Mouse (Mus musculus): Measurements from ENCODE around the gene Pex10. TPM values are rescaled to one million over a fixed set of nuclear protein-coding genes. Genes with fewer than 3 reads are reported as not detected.

Pex10 gene
- total and polyA plus RNA-seq, 2 experiments from 2014 or later: 15.9 to 20.2 TPM

- Histone ChIP-seq H3K27me3 (ENCODE audit: insufficient read depth, low read length) (no peaks in the 10 kb centered on the region), H3K4me1 (ENCODE audit: insufficient read depth, low read length) (no peaks in the 10 kb centered on the region; the same call in 1 of the 2 replicates), H3K9me3 (ENCODE audit: low read length) (no peaks in the 10 kb centered on the region), H3K4me3 (ENCODE audit: low read length) (no peak overlapping the region), H3K4me2 (ENCODE audit: low read depth, low read length) (no peak overlapping the region), H3K9ac (replicated peaks; ENCODE audit: low read length) (no peak overlapping the region), H3K36me3 (ENCODE audit: insufficient read depth, low read length) (peaks cover 55% of the 10 kb centered on the region), H3K27ac (no peak overlapping the region)
- ATAC-seq (no peak), DNase-seq (ENCODE audit: low spot score) (no peak)
- no peak for TF ChIP-seq CTCF (IDR thresholded peaks at IDR 0.05; ENCODE audit: low read depth)
- WGBS: 93% methylated on average over 6 of the region's 6 CpGs
These were observed 12.8 kb downstream of the Pex10 start for GRCm38 (mm10) chr4:155079666-155080065.

DNA sequence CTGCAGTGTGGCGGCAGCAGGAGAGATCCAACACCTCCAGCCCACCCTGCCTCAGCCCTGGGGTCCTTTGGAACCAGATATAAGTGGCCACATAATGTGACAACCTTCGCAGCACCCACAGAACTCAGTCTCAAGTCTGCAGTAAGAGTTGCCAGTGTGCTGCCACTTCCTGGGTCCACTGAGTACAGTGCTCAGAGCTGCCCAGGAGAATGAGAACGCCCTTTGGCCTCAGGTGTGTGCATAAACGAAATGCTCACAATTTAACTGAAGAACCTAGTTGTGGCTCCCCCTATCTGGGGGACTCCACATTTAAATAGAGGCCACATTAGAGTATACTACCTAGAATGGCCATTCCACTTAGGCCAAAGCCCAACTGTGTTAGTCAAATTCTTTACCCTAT lies 16.7 kb downstream of the Pex10 start:
- Histone ChIP-seq H3K27me3 (ENCODE audit: insufficient read depth, low read length) (no peaks in the 10 kb centered on the region), H3K4me2 (ENCODE audit: low read depth, low read length) (no peak overlapping the region), H3K36me3 (ENCODE audit: insufficient read depth, low read length) (peaks cover 25% of the 10 kb centered on the region), H3K27ac (no peak overlapping the region), H3K4me1 (ENCODE audit: insufficient read depth, low read length) (peaks cover 14% of the 10 kb centered on the region), H3K9me3 (ENCODE audit: low read length) (no peaks in the 10 kb centered on the region), H3K9ac (replicated peaks; ENCODE audit: low read length) (no peak overlapping the region), H3K4me3 (ENCODE audit: low read length) (no peak overlapping the region)
- no peak for DNase-seq (ENCODE audit: low spot score)
- ATAC-seq: no peak
- 94% methylated on average over 4 of the region's 4 CpGs for WGBS
- no peak for TF ChIP-seq CTCF (IDR thresholded peaks at IDR 0.05; ENCODE audit: low read depth)

- H3K9me3 ChIP-seq (ENCODE audit: low read length): no peaks in the 10 kb centered on the region
- WGBS: 84% methylated on average over 7 of the region's 7 CpGs
- H3K4me2 ChIP-seq (ENCODE audit: low read depth, low read length): no peak overlapping the region
- H3K36me3 ChIP-seq (ENCODE audit: insufficient read depth, low read length): peaks cover 23% of the 10 kb centered on the region
- peaks cover 14% of the 10 kb centered on the region for H3K4me1 ChIP-seq (ENCODE audit: insufficient read depth, low read length)
- DNase-seq (ENCODE audit: low spot score): no peak
- H3K27ac ChIP-seq: no peak overlapping the region
- no peak overlapping the region for H3K4me3 ChIP-seq (ENCODE audit: low read length)
- H3K27me3 ChIP-seq (ENCODE audit: insufficient read depth, low read length): no peaks in the 10 kb centered on the region
- no peak for ATAC-seq
- H3K9ac ChIP-seq (replicated peaks; ENCODE audit: low read length): no peak overlapping the region
- no peak for TF ChIP-seq CTCF (IDR thresholded peaks at IDR 0.05; ENCODE audit: low read depth)
These were observed 17.5 kb downstream of the Pex10 start for GRCm38 (mm10) chr4:155084351-155084750.

DNA sequence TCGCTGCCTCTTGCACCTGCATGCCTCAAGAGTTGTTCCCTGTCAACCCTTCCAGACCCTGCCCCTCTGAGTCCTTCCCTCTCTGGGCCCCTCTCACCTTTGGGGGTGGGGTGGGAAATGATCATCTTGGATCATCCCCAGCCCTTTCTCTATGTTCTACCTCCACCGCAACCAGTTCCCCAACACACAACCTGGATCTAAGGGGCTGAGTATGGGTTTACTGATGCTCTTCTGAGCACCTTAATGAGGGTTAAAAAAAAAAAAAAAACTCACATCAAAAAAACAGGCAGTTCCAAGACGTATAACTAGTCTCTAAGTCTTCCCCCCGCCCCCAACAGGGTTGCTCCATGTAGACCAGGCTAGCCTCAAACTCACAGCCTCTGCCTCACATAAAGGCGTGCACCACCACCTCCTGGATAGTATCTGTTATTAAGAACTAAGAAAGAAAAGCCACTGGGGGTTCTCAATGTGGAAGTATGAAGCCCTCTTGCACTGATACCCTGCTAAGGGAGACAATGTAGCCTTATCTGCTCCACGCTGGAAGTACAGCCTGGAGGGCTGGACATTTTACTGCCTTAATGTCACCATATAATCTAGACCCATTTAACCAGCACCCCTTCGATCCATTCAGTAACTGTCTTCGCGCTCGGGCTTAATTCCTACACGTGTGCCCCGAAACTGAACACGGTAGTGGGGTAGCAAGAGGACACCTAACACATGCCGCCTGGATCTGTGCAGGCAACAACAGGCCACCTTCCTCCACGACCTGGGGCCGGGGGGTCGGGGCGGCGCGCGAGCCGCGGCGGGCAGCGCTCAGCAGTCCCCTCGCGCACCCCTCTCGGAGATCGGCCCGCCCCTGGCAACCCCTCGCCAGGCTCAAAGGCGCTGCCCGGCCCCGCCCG lies 18.6 kb downstream of the Pex10 start:
- WGBS: 7% methylated on average over 35 of the region's 35 CpGs
- Histone ChIP-seq H3K4me2 (ENCODE audit: low read depth, low read length) (peak overlapping the region; percentile 80), H3K4me3 (ENCODE audit: low read length) (peak overlapping the region; percentile 90), H3K36me3 (ENCODE audit: insufficient read depth, low read length) (peaks cover 18% of the 10 kb centered on the region), H3K4me1 (ENCODE audit: insufficient read depth, low read length) (peaks cover 14% of the 10 kb centered on the region), H3K27ac (peak overlapping the region; percentile 91), H3K9me3 (ENCODE audit: low read length) (no peaks in the 10 kb centered on the region), H3K9ac (replicated peaks; ENCODE audit: low read length) (peak overlapping the region; percentile 88), H3K27me3 (ENCODE audit: insufficient read depth, low read length) (no peaks in the 10 kb centered on the region)
- ATAC-seq (peak; percentile 0; the same call in 1 of the 2 replicates), DNase-seq (ENCODE audit: low spot score) (no peak)
- TF ChIP-seq CTCF (IDR thresholded peaks at IDR 0.05; ENCODE audit: low read depth): no peak; the same call in 1 of the 2 replicates

GRCm38 (mm10) chr4:155086108-155087024 lies 19.6 kb downstream of the Pex10 start, which contains the start of the genes Rer1 and Morn1:
Rer1 (minus strand) TSS chr4:155086382.
Morn1 (plus strand) TSS chr4:155086577.
- peak within 1 kb of the TSS; percentile 88 for H3K9ac ChIP-seq (replicated peaks; ENCODE audit: low read length)
- H3K27ac ChIP-seq: peak within 1 kb of the TSS; percentile 91
- no peak; the same call in 1 of the 2 replicates for TF ChIP-seq CTCF (IDR thresholded peaks at IDR 0.05; ENCODE audit: low read depth)
- no peaks in the 10 kb centered on the region for H3K9me3 ChIP-seq (ENCODE audit: low read length)
- peak within 1 kb of the TSS; percentile 90 for H3K4me3 ChIP-seq (ENCODE audit: low read length)
- H3K4me2 ChIP-seq (ENCODE audit: low read depth, low read length): peak within 1 kb of the TSS; percentile 98
- ATAC-seq (peak; percentile 99), DNase-seq (ENCODE audit: low spot score) (peak; percentile 100)
- peaks cover 13% of the 10 kb centered on the region for H3K36me3 ChIP-seq (ENCODE audit: insufficient read depth, low read length)
- 1% methylated on average over 77 of the region's 85 CpGs for WGBS
- H3K4me1 ChIP-seq (ENCODE audit: insufficient read depth, low read length): peaks cover 14% of the 10 kb centered on the region
- no peaks in the 10 kb centered on the region for H3K27me3 ChIP-seq (ENCODE audit: insufficient read depth, low read length)

DNA sequence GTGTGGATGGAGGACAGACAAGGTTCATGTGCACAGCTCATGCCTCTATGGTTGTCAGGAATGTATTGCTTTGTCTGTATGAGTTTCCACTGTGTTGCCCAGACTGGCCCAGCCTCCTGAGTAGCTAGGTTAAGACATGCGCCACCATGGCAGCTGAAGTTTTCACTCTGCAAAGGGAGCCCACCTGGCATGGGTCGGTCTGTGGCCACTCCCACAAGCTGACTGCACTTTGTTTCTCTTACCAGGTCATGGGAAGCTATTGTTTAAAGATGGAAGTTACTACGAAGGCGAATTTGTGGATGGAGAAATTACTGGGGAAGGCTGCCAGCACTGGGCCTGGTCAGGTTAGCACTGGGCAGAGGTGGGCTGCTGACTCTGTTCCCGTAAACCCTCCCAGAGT lies 22.4 kb downstream of the Pex10 start:
- H3K27ac ChIP-seq: no peak overlapping the region
- H3K4me3 ChIP-seq (ENCODE audit: low read length): no peak overlapping the region
- no peaks in the 10 kb centered on the region for H3K27me3 ChIP-seq (ENCODE audit: insufficient read depth, low read length)
- peaks cover 8% of the 10 kb centered on the region; the same call in 1 of the 2 replicates for H3K36me3 ChIP-seq (ENCODE audit: insufficient read depth, low read length)
- DNase-seq (ENCODE audit: low spot score) (no peak), ATAC-seq (no peak)
- H3K9me3 ChIP-seq (ENCODE audit: low read length): no peaks in the 10 kb centered on the region
- 85% methylated on average over 5 of the region's 5 CpGs for WGBS
- no peak overlapping the region for H3K9ac ChIP-seq (replicated peaks; ENCODE audit: low read length)
- TF ChIP-seq CTCF (IDR thresholded peaks at IDR 0.05; ENCODE audit: low read depth): no peak
- H3K4me2 ChIP-seq (ENCODE audit: low read depth, low read length): no peak overlapping the region
- peaks cover 14% of the 10 kb centered on the region for H3K4me1 ChIP-seq (ENCODE audit: insufficient read depth, low read length)

All from hindbrain, postnatal 0 days (tissue).